Mouse (Mus musculus): ENCODE measurements around the gene Syde2. TPM values are rescaled to one million over a fixed set of nuclear protein-coding genes. Genes with fewer than 3 reads are reported as not detected.

Gene Syde2
- total RNA-seq, 2 experiments from 2014 or later, result 6.0 to 7.7 TPM

DNA sequence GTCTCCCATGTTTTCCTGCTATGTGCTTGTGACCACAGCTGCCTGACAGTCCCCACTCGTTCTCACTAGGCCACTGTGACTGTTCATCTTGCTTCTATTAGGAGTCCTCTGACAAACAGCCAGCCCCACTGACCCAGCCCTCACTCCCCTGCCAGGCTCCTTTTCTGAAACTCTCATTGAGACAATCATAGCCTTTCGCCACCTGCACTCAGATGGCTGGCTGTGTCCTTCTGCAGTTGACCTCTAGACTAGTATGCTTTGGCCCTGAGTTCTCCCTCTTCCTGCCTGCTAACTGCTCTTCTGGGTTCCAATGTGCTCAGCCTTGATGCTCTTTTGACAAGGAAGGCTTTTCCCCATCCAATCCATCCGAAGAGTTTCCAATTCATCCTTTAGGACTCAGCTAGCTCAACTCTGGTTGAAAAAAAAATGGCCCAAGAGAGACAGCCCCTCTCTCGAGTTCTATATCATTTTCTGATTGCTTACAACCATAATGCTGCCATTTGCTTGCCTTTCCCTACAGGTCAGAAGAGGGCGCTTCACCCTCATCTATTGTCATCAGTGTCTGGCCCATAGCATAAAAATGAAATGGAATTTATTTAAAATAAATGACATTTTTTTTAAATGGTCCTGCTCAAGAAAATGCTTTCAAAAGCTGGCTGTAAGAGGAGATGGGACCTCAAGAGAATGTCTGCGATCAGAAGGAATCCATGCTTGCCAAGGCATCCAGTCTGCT is 65.6 kb downstream of the Syde2 start:
- no peak for DNase-seq

DNA sequence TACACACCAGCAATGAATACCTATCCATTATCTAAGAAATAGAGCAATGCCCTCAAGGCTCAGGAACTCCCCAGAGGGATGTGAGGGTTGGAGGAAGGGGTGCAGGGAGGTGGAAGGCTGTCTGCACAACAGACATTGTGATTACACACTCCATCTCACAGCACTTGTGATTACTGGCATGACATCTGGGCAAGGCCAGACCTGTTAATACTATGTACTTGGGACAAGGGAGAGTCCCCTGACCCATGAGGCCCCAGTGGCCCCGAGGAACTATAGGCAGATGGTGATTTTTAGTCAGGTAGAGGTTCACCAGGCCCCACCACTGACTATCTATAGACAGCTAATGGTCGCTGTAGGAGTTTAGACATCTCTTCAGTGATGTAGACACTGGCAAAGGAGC is 66.2 kb downstream of the Syde2 start:
- no peak for DNase-seq

DNA sequence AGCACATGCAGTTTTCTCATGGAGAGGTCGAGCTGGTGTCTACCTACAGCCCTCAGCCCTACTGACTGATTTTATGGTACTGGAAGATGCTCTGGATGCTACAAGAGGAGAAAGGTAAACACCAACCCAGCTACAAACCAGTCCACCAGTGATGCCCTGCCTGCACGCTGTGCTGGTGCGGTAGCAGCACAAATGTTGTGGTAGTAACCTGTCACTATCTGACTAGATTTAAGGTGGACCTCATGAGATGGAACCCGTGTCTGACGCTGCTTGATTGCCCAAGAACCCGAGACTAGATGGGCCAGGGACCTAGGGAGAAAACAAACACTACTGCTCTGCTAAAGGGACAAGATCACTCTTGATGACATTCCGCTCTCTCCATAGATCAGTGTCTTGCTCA is 69.5 kb downstream of the Syde2 start:
- no peak for DNase-seq

DNA sequence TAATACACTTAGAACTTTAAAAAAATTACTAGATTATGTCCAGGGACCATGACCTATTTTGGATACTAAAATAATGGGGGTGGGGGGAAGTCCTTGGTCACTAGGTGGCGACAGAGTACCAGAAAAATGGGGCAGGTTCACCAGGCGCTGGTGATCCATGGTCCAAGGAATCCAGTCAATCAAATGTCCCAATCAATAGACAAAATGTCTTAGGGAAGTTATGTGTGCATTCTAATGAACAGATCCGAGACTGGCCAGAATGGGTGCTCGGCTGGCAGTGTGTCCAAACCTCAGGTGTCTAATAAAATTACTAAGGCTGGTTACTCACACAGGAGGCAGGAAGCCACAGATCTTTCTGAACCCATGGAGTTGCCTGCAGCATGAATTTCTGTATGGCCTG is 70.6 kb downstream of the Syde2 start:
- peak; percentile 54 to 76 for DNase-seq

DNA sequence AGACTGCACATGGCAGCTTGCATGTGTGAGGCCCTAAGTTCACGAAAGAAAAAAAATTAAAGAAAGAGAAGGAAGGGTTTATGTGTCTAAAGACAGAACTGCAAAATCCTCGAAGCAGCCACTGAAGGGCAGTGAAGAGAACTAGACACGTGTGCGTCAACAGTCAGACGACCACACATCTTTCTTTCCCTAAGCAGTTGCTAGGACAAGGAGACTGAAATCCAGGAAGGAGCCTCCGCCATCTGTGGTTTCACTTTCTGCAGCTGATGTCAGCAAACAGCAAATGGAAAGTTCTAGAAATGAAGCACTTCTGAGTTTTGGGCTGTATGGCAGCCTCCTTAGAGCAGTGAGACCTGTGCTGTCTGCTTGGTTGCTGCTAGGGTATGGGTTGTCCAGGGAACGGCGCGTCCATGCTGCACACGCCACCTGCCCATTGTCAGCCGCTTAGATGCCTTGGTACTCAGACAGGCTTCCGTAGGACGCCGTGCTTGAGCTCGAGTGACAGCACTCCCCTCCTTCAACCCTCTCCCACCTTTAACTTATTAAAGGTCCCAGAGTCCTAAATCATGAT is 71.8 kb downstream of the Syde2 start:
- no peak for DNase-seq

DNA sequence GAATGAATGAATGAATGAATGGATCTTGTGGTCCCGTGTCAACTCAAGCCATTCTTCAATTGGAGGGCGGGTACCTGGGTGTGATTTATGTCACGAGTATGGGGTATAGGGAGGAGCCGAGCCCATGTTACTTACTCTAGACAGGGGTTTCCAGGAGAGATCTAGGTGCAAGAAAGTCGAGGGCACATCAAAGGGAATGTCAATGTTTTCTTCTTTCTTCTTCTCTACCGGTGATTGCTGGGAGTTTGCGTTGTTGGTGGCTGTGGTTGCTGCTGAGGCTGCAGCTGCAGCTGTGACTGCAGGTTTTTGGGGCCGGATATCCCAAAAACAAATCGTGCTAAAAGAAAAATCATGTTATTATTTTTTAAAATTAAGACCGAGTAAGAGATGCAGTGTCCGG is 75.5 kb downstream of the Syde2 start:
- DNase-seq, result no peak

GRCm38 (mm10) chr3:146069276-146069675 is 81.6 kb downstream of the Syde2 start:
- no peak for DNase-seq

Other genes with a start within 250 kb of the Syde2 start
- gene Ddah1, start 229.2 kb upstream of the Syde2 start, total RNA-seq (2021), result 1 to 10 TPM; 2.4 TPM
- 10 to 100 TPM; 26.5 to 27.9 TPM for gene Bcl10, start 65.1 kb upstream of the Syde2 start, total RNA-seq (2021)
- gene 2410004B18Rik, start 49.9 kb upstream of the Syde2 start, total RNA-seq (2021), result 10 to 100 TPM; 22.3 to 22.8 TPM
- under 1 TPM in 1 of 2 experiments, not detected in 1; 0.26 TPM for gene Wdr63, start 120.3 kb downstream of the Syde2 start, total RNA-seq (2021)
- not detected for gene Mcoln3, start 129.6 kb downstream of the Syde2 start, total RNA-seq (2021)
- not detected for gene Mcoln2, start 162.0 kb downstream of the Syde2 start, total RNA-seq (2021)
- gene Lpar3, start 233.1 kb downstream of the Syde2 start, total RNA-seq (2021), result under 1 TPM; 0.30 to 0.33 TPM